Mouse (Mus musculus): ENCODE measurements at regions not wholly inside any gene's neighbourhood (a gene's known extent, or its start where the extent isn't known, plus 50 kb on each side); places are given as distances from the start of the nearest gene placed in this dataset.

GRCm38 (mm10) chr14:25109691-25110090 lies 349.3 kb upstream of the Zmiz1 start:
- TF ChIP-seq CTCF (IDR thresholded peaks at IDR 0.05; ENCODE audit: extremely low read depth, insufficient read length, insufficient replicate concordance, low read depth, low read length) (no peak), POLR2A (IDR thresholded peaks at IDR 0.05; ENCODE audit: low read depth, low read length) (no peak)

Data from small intestine, adult 2 months (tissue).